Mouse (Mus musculus): Measurements from ENCODE around the gene Coa5. TPM values are rescaled to one million over a fixed set of nuclear protein-coding genes. Genes with fewer than 3 reads are reported as not detected.

Gene Coa5
- 50.3 and 53.0 TPM in 2 replicates for polyA plus RNA-seq (2012; rRNA removed)

- WGBS: 1% methylated on average over 57 of the region's 57 CpGs
- peak; percentile 96 to 97 for DNase-seq
- Histone ChIP-seq H3K4me3 (replicated peaks; ENCODE audit: insufficient read depth, low read depth, low read length) (peak within 1 kb of the TSS; percentile 90), H3K4me1 (ENCODE audit: control insufficient read depth, insufficient read depth, low read length) (peaks cover 3% of the 10 kb centered on the region; the same call in 1 of the 2 replicates), H3K27ac (ENCODE audit: insufficient read depth, low read length) (peak within 1 kb of the TSS; percentile 45), H3K27me3 (ENCODE audit: control insufficient read depth, insufficient read depth, low read length) (no peaks in the 10 kb centered on the region)
- TF ChIP-seq POLR2A (IDR thresholded peaks at IDR 0.05; ENCODE audit: borderline replicate concordance, insufficient read depth, low read length): peak; percentile 80
- no peak for TF ChIP-seq CTCF (IDR thresholded peaks at IDR 0.05; ENCODE audit: borderline replicate concordance, insufficient read depth, low read depth, low read length)
These were observed at the start of gene Coa5, which contains the start of gene Unc50 for GRCm38 (mm10) chr1:37429366-37430296. Gene Coa5, minus strand, starts transcription at chr1:37430103. Gene Unc50, plus strand, starts transcription at chr1:37430139.

GRCm38 (mm10) chr1:37479074-37479473, 49.2 kb upstream of the Coa5 start:
- H3K4me3 ChIP-seq (replicated peaks; ENCODE audit: insufficient read depth, low read depth, low read length): no peak overlapping the region
- 82% methylated on average over 9 of the region's 9 CpGs for WGBS
- no peak overlapping the region for H3K27ac ChIP-seq (ENCODE audit: insufficient read depth, low read length)
- DNase-seq: no peak
- no peaks in the 10 kb centered on the region for H3K27me3 ChIP-seq (ENCODE audit: control insufficient read depth, insufficient read depth, low read length)
- H3K4me1 ChIP-seq (ENCODE audit: control insufficient read depth, insufficient read depth, low read length): peaks cover 6% of the 10 kb centered on the region
- no peak for TF ChIP-seq POLR2A (IDR thresholded peaks at IDR 0.05; ENCODE audit: borderline replicate concordance, insufficient read depth, low read length)
- TF ChIP-seq CTCF (IDR thresholded peaks at IDR 0.05; ENCODE audit: borderline replicate concordance, insufficient read depth, low read depth, low read length): peak; percentile 48; the same call in 1 of the 2 replicates

- TF ChIP-seq POLR2A (IDR thresholded peaks at IDR 0.05; ENCODE audit: borderline replicate concordance, insufficient read depth, low read length): no peak
- no peak for TF ChIP-seq CTCF (IDR thresholded peaks at IDR 0.05; ENCODE audit: borderline replicate concordance, insufficient read depth, low read depth, low read length)
- Histone ChIP-seq H3K27me3 (ENCODE audit: control insufficient read depth, insufficient read depth, low read length) (no peaks in the 10 kb centered on the region), H3K27ac (ENCODE audit: insufficient read depth, low read length) (no peak overlapping the region), H3K4me1 (ENCODE audit: control insufficient read depth, insufficient read depth, low read length) (peaks cover 6% of the 10 kb centered on the region), H3K4me3 (replicated peaks; ENCODE audit: insufficient read depth, low read depth, low read length) (no peak overlapping the region)
- no peak for DNase-seq
- 48% methylated on average over 7 of the region's 7 CpGs for WGBS
These were observed 48.5 kb upstream of the Coa5 start for GRCm38 (mm10) chr1:37478416-37478815.

- no peak overlapping the region for H3K27ac ChIP-seq (ENCODE audit: insufficient read depth, low read length)
- 12% methylated on average over 5 of the region's 5 CpGs for WGBS
- H3K27me3 ChIP-seq (ENCODE audit: control insufficient read depth, insufficient read depth, low read length): no peaks in the 10 kb centered on the region
- DNase-seq: peak; percentile 19 to 33
- TF ChIP-seq CTCF (IDR thresholded peaks at IDR 0.05; ENCODE audit: borderline replicate concordance, insufficient read depth, low read depth, low read length) (no peak), POLR2A (IDR thresholded peaks at IDR 0.05; ENCODE audit: borderline replicate concordance, insufficient read depth, low read length) (no peak)
- peaks cover 6% of the 10 kb centered on the region for H3K4me1 ChIP-seq (ENCODE audit: control insufficient read depth, insufficient read depth, low read length)
- no peak overlapping the region for H3K4me3 ChIP-seq (replicated peaks; ENCODE audit: insufficient read depth, low read depth, low read length)
These were observed 48.0 kb upstream of the Coa5 start for GRCm38 (mm10) chr1:37477928-37478327.

- Histone ChIP-seq H3K27me3 (ENCODE audit: control insufficient read depth, insufficient read depth, low read length) (no peaks in the 10 kb centered on the region), H3K4me1 (ENCODE audit: control insufficient read depth, insufficient read depth, low read length) (peaks cover 6% of the 10 kb centered on the region), H3K27ac (ENCODE audit: insufficient read depth, low read length) (no peak overlapping the region), H3K4me3 (replicated peaks; ENCODE audit: insufficient read depth, low read depth, low read length) (no peak overlapping the region)
- WGBS: 98% methylated on average over 5 of the region's 5 CpGs
- TF ChIP-seq POLR2A (IDR thresholded peaks at IDR 0.05; ENCODE audit: borderline replicate concordance, insufficient read depth, low read length) (no peak), CTCF (IDR thresholded peaks at IDR 0.05; ENCODE audit: borderline replicate concordance, insufficient read depth, low read depth, low read length) (no peak)
- DNase-seq: no peak
These were observed 47.3 kb upstream of the Coa5 start for GRCm38 (mm10) chr1:37477250-37477649.

GRCm38 (mm10) chr1:37475312-37475711, 45.4 kb upstream of the Coa5 start:
- Histone ChIP-seq H3K4me3 (replicated peaks; ENCODE audit: insufficient read depth, low read depth, low read length) (no peak overlapping the region), H3K27ac (ENCODE audit: insufficient read depth, low read length) (no peak overlapping the region), H3K27me3 (ENCODE audit: control insufficient read depth, insufficient read depth, low read length) (no peaks in the 10 kb centered on the region), H3K4me1 (ENCODE audit: control insufficient read depth, insufficient read depth, low read length) (peaks cover 6% of the 10 kb centered on the region)
- TF ChIP-seq POLR2A (IDR thresholded peaks at IDR 0.05; ENCODE audit: borderline replicate concordance, insufficient read depth, low read length) (no peak), CTCF (IDR thresholded peaks at IDR 0.05; ENCODE audit: borderline replicate concordance, insufficient read depth, low read depth, low read length) (no peak)
- DNase-seq: no peak
- 91% methylated on average over 3 of the region's 3 CpGs for WGBS

GRCm38 (mm10) chr1:37474634-37475190, 44.8 kb upstream of the Coa5 start:
- Histone ChIP-seq H3K4me1 (ENCODE audit: control insufficient read depth, insufficient read depth, low read length) (peaks cover 6% of the 10 kb centered on the region), H3K27me3 (ENCODE audit: control insufficient read depth, insufficient read depth, low read length) (no peaks in the 10 kb centered on the region), H3K4me3 (replicated peaks; ENCODE audit: insufficient read depth, low read depth, low read length) (no peak overlapping the region), H3K27ac (ENCODE audit: insufficient read depth, low read length) (no peak overlapping the region)
- TF ChIP-seq CTCF (IDR thresholded peaks at IDR 0.05; ENCODE audit: borderline replicate concordance, insufficient read depth, low read depth, low read length): no peak
- DNase-seq: no peak
- WGBS: 98% methylated on average over 6 of the region's 6 CpGs

Data from cerebellum, adult 2 months (tissue).